In genomic region chr8:78000303-78000702, GRCm38 (mm10) we compare ENCODE assay signal across 24 mouse cellular contexts.
"Had no signal": no experiment of that assay in that cellular context is flagged by ENCODE, and none has a peak within 500 bp of the region (broad histone marks: within the 10 kb centered on the region; RNA-seq: fewer than 3 reads in every experiment).

No protein-coding gene starts in this region.

- ATAC-seq: forebrain, postnatal 0 days; hindbrain, embryonic 16.5 days; inflammation-experienced regulatory T-cells, adult 6 months; intestine, embryonic 15.5 days; intestine, postnatal 0 days had no signal

- H3K4me3 ChIP-seq: gastrocnemius, adult 2 months; hindbrain, embryonic 10.5 days; hindbrain, embryonic 12.5 days; intestine, embryonic 15.5 days; left cerebral cortex, adult 2 months; limb, embryonic 10.5 days; limb, embryonic 12.5 days had no signal

- H3K27ac ChIP-seq: gastrocnemius, adult 2 months; hindbrain, embryonic 10.5 days; hindbrain, embryonic 12.5 days; hindbrain, embryonic 14.5 days; intestine, embryonic 15.5 days; left cerebral cortex, adult 2 months; limb, embryonic 10.5 days; limb, embryonic 12.5 days had no signal

- H3K36me3 ChIP-seq: hindbrain, embryonic 10.5 days; hindbrain, embryonic 12.5 days; intestine, embryonic 15.5 days; limb, embryonic 10.5 days; limb, embryonic 12.5 days had no signal

- DNase-seq: forebrain, postnatal 0 days; gastrocnemius, adult 2 months; gastrocnemius, postnatal 10 days; gastrocnemius, postnatal 25 days; heart, adult 18-20 months; heart, postnatal 10 days; heart, postnatal 4 days; kidney, adult 18-20 months; kidney, adult 8-10 months; kidney, postnatal 10 days; kidney, postnatal 36 days; layer of hippocampus, adult 9-11 months; layer of hippocampus, postnatal 36 days had no signal

- H3K4me2 ChIP-seq: heart, embryonic 11.5 days; hindbrain, embryonic 12.5 days; hindbrain, embryonic 14.5 days; intestine, embryonic 15.5 days; limb, embryonic 12.5 days had no signal

- H3K9ac ChIP-seq: forebrain, postnatal 0 days; hindbrain, embryonic 12.5 days; hindbrain, embryonic 14.5 days; intestine, embryonic 15.5 days; limb, embryonic 12.5 days had no signal

- H3K27me3 ChIP-seq: hindbrain, embryonic 12.5 days; intestine, embryonic 15.5 days; limb, embryonic 12.5 days had no signal

- H3K9me3 ChIP-seq: hindbrain, embryonic 10.5 days; hindbrain, embryonic 12.5 days; intestine, embryonic 15.5 days; limb, embryonic 10.5 days; limb, embryonic 12.5 days had no signal
